Mouse (Mus musculus) brain, embryonic 14.5 days (tissue): Measurements from ENCODE around the gene Gm4952.

Experiments used
- CTCF ChIP-seq: fragments of 200-500 bp; IDR thresholded peaks from 2 replicates; pipeline ENCODE4 v1.5.1; 2012; ENCODE audit warnings: inconsistent platforms, mild to moderate bottlenecking, moderate library complexity, borderline replicate concordance; ENCODE audit not compliant: insufficient read depth, insufficient read length; ENCODE audit errors: extremely low read depth
- POLR2A ChIP-seq: fragments of 200-500 bp; IDR thresholded peaks from 2 replicates; pipeline ENCODE4 v1.6.1; 2012; ENCODE audit warnings: mild to moderate bottlenecking, inconsistent platforms, borderline replicate concordance; ENCODE audit not compliant: poor library complexity, insufficient read depth, insufficient read length, severe bottlenecking; ENCODE audit errors: extremely low read depth

- TF ChIP-seq CTCF (no peak), POLR2A (no peak)
Observed at GRCm38 (mm10) chr19:12671051-12671450, 71.3 kb downstream of the Gm4952 start.
